Mouse (Mus musculus): ENCODE results near the gene Capza1.
"Not testable (repeated sequence)": the region's sequence is repeated elsewhere in the genome, so short reads cannot be mapped to it uniquely, and the experiment has no call there.

Gene Capza1

DNA sequence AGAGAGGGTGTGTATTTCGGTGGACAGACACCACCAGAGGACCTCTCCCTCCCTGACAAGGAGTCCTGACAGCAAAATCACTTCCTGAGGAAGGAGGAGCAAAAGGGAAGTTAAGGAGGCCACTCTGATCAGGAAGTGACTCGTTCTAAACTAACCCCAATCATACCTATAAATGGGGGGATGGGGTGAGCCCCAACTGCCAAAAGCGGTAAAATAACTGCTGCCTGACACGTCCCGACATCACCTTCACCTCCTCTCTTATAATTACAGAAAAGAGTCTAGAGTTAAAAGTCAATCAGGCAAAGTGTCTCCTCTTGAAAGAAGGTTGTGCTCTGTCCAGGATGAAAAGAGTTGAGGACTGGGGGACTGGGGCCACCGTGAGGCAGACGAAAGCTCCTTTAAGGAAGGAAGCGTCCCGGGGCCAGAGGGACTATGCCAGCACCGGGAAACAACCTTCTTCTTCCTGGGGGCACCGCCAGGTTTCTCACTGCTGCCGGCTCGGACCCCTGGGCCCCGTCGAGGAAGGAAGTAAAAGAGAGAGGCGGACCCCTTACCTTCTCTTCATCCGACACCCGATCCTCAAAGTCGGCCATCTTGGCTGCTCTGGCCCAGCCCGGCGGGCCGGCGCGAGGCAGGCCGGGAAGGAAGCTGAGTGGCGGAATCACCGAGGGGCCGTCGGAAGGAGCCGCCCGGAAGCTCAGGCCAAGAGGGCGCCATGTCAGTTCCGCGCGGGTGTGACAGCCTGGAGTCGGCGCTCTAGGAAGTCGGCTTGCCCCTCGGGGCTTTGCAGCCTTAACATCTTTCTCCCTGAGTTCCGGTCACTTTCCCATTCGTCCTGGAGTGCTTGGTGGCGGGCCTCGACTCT, at the start of gene Capza1, which contains the start of gene St7l:
Gene Capza1, minus strand, starts transcription at position 720 of the 865 bp plus-strand sequence.
Gene St7l, plus strand, starts transcription at position 220 of the 865 bp plus-strand sequence.
- DNase-seq: peak; percentile 90

DNA sequence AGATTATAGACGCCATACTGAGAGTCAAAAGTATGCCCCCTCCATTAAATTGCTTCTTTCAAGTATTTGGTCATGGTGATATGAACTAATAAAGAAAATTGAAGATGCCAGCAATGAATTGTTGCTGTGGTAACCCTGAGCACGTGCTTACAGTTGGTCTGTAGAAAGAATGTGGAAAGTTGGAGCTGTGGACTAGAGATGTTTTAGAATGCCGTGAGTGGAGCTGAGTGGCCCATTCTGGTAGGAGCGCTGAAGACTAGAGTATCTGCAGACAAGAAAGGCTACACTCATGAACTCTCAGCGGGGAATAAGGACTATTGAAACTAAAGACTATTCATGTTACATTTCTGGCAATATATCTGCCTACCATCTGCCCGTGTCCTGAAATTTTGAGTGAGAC, 44.9 kb upstream of the Capza1 start:
- DNase-seq: no peak

- no peak for DNase-seq
These were observed 41.7 kb upstream of the Capza1 start for GRCm38 (mm10) chr3:104906007-104906406.

GRCm38 (mm10) chr3:104905389-104905788, 41.1 kb upstream of the Capza1 start:
- no peak for DNase-seq

- DNase-seq: no peak
These were observed 36.8 kb upstream of the Capza1 start for GRCm38 (mm10) chr3:104901154-104901553.

DNA sequence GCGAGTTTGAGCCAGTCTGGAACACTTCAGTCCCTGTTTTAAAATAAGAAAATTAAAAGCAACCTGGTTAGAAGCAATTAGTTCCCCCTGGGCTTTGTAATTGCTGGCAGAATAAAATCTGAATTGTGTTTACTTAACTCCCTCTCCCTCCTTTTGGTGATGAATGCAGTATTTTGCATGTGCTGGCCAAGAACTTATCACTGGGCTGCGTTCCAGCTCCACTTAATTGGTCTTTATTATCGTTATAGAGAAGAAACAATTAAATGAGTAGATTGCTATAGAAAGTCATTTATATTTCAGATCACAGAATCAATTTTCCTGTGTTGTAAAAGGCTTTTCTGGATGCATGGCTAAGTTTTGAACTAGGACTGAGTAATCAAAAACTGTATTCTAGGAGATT, 31.8 kb upstream of the Capza1 start:
- DNase-seq: no peak

DNA sequence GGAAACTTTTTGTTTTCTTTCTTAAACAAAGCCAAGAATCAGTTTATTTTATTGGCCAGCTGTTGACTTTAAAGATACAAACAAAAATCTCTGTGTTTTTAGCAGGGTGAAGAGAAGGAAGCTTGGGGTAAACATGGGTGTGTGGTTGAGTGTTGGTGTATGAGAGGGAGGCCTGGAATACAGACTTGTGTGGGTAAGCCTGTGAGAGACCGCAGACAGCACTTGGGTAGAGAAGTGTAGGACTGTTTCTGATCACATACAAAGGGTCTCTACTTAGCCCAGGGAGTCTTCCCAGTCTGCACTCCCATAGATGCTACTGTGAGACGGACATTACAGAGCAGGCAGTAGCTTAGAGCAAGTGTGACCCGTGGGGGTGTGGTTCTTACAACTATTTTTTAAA, 24.3 kb upstream of the Capza1 start:
- DNase-seq: no peak

DNA sequence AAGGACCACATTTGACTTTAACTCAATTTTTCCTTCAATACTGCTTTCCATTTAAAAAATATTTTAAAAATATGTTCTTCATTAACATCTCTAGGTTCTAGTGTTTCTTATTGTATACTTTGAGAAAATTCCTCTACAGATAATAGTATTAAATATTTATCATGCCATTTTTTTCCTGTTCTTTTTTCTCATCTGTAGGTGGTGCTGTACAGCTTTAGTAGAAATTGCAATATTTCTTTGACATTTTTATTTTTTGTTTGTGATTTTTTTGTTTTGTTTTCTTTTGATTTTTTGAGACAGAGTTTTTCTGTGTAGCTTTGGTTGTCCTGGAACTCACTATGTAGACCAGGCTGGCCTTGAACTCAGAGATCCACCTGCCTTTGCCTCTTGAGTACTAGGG, 5.3 kb upstream of the Capza1 start:
- DNase-seq: no peak

GRCm38 (mm10) chr3:104866674-104867073, 2.4 kb upstream of the Capza1 start:
- DNase-seq: not testable (repeated sequence)

DNA sequence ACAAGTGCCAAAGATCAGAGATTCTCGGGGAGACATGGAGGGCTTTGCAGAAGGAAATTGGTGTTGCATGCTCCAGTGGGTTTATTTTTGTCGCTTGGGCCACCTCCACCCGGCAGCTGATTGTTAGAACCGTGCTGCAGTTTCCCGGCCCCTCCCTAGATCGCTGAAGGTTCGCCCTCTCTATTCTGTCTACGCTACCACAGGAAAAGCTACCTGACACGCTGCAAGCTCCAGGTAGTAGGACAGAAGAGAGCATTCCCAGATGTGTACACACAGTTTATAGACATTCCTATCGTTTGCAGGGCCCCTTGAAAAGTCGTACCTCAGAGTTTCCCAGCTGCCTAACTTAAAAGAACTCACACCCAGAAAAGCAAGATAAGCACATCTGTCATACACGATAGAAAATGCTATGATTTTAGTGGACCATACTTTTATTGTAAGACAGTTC, 1.1 kb upstream of the Capza1 start:
- DNase-seq: no peak

GRCm38 (mm10) chr3:104864651-104865340, 491 bp upstream of the Capza1 start:
- DNase-seq: peak; percentile 92

DNA sequence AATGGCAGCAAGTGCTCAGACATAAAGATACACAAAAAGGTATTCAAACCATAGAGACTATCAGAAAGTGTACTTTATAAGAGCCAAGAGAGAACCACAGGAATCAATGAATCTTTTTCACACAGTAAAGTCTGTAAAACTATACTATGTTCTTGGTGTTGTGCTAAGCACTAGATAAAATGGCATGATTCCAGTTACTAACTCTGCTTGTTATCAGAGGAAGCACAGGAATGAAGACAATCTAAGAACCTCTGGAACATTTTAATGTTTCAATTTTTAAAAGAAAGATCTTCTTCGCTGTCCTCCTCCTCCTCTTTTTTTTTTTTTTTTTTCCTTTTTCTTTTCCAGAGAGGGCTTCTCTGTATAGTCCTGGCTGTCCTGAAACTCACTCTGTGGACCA, 5.7 kb downstream of the Capza1 start:
- DNase-seq: no peak

GRCm38 (mm10) chr3:104856106-104856505, 8.2 kb downstream of the Capza1 start:
- DNase-seq: no peak

DNA sequence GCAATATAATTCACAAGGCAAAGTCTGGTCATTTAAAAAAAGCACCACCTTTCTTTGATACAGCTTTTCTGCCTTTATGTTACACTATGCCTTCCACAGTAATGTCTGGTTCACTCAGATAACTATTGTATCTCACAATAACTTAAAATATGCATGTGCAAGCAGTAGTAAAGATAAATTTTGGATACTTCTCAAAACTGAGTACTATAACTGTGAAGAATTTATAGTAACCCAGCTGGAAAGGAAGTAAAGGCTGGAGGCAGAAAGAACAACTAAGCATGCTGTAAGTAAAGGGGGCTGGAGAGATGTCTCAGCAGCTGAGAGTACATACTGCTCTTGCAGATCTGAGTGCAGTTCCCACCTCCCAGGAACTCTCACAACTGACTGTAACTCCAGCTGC, 9.4 kb downstream of the Capza1 start:
- DNase-seq: no peak

DNA sequence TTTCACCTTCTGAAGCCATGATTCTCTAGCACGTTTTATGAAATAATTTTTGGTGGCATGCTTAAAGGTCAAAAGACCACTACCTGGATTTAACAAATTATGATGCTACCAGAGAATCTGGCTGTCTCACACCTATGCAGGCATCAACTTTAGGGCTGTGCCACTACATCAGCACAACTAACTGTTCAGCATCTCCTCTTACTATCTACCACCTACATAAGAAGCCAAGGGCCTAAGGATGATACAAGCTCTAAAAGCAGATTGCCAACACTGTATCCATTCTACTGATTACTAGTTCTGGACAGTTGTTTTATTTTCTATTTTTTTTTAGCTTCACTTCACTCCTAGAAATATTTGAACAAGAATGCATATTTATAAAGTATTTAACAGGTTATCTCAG, 9.8 kb downstream of the Capza1 start:
- DNase-seq: no peak

DNA sequence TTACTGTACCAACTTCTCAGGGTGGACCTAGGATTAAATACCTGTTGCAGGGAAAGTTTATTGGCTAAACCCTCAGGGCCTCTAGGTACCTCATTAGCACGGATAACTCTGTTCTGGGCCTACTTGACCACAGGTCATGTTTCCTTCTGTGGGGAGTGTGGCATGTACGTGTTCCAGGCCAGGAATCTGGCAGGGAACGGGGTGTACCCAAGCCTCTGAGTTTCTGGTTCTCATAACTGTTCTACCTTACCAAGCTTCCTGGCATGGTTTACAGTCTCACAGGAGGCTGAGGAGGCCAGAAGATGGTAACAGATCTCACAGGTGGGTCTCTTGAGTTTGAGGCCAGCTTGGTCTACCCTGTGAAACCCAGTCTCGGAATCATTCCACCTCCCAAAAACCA, 17.7 kb downstream of the Capza1 start:
- peak; percentile 21 for DNase-seq

- DNase-seq: no peak
These were observed 23.3 kb downstream of the Capza1 start for GRCm38 (mm10) chr3:104841049-104841448.

GRCm38 (mm10) chr3:104835797-104836196, 28.5 kb downstream of the Capza1 start:
- DNase-seq: no peak

DNA sequence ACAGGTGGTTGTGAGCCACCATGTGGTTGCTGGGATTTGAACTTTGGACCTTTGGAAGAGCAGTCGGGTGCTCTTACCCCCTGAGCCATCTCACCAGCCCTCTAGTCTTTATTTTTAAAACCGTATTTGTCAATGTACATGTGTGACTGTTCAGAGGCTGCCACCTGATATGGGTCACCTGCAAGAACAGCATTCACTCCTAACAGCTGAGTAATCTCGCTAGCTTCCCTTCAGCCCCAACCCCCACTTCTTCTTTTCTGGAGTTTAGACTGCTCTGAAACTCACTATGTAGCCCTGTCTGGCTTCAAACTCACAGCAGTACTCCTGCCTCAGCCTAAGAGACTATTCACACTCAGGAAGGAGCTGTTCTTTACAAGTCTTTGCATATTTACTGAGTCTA, 41.9 kb downstream of the Capza1 start:
- DNase-seq: no peak

DNA sequence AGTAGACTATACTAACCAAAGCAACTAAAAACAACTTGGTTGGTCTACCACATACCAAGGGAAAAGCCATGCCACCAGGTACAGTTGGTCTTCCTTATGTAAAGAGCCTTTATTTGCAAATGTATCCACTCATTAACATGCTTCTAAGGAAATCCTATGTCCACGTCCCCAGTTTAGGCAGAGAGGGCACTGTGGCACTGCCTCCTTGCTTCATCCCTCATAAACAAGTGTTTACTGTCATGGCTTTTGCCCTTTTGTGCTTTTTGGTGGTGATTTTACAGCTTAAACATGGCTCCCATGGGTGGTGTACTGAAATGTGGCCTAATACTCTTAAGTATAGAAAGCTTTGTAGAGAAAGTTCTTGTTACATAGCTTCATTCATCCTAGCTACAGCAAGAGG, 43.9 kb downstream of the Capza1 start:
- DNase-seq: no peak

GRCm38 (mm10) chr3:104818749-104819134, 45.6 kb downstream of the Capza1 start:
- no peak for DNase-seq

DNA sequence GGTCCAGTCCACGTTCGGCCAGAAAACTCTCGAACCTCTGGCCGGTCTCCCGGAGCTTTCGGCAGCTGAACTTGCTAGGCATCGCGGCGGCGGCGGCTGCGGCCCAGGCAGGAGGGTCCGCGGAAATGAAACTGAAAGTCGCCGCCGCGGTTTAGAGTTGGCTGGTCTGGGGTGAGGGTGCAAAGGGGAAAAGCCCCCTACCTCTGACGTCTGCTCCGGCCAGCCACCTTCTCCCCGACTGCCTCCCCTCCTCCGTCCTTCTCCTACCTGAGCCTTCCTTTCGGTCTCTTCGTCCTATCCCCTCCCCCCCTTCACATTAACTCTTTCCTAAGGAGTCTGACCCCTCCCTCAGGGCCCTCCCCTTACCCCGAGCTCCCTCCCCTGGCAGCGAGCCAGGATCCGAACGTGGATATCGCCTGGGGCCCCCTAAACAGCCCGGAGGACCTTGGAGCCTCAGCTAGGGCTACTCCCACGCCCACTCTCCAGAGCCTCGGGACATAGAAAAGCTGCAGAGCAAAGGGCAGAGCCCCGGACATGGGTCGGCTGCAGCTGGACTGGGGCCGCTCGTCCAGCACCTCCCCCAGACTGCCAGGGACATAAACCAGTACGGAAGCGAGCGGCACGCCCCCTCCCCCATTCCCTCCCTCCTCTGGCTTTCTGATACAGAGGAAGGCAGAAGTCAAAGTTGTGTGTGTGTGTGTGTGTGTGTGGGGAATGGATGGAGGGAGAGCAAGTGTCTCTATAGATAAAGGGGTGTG, 46.1 kb downstream of the Capza1 start, which contains the start of gene Mov10:
Gene Mov10, minus strand, starts transcription at position 573 of the 758 bp plus-strand sequence.
- DNase-seq: peak; percentile 79

GRCm38 (mm10) chr3:104817481-104817990, 46.8 kb downstream of the Capza1 start:
- peak; percentile 80 for DNase-seq
